ENCODE assay signal across 16 mouse cellular contexts in the genomic region with DNA sequence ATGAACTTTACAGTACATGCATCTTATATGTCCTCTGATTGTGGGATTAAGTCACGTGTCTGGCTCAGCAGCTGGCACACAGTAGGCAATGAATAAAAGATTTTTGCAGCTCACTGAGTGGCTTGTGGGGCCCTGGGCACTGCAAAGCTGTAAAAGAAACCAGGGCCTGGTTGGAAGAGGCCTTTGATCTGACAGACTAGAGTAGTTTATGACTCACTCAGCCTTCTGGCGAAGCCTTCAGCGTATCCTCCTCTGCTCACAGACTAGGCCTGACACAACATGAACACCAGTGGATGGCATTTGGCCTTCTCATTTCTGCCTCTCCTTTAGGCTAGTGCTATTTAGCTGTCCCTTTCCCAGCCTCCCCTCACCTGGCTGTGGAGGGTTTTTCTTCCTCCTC.
A peak's percentile ranks its signal among the peaks of the same experiment; 100 is the strongest.
DNase-seq lines count a peak whose midpoint lies in the region; ATAC-seq and TF ChIP-seq lines count a peak whose summit lies in the region.
"Had no signal": no experiment of that assay in that cellular context is flagged by ENCODE, and none has a peak within 500 bp of the region (broad histone marks: within the 10 kb centered on the region; RNA-seq: fewer than 3 reads in every experiment).

No protein-coding gene starts in this region.

- H3K4me3 ChIP-seq in kidney, embryonic 16.5 days (ENCODE audit: low read length) = no peak overlapping the region
- no peak overlapping the region for H3K4me3 ChIP-seq in embryonic facial prominence, embryonic 10.5 days
- no peak overlapping the region for H3K4me3 ChIP-seq in small intestine, adult 2 months (ENCODE audit: low read depth, low read length)
- H3K4me3 ChIP-seq: erythroblast, embryonic 14.5 days; midbrain, embryonic 10.5 days; myocyte had no signal

- H3K4me2 ChIP-seq in kidney, embryonic 16.5 days (replicated peaks; ENCODE audit: low read depth, low read length) = no peak overlapping the region

- no peak for TF ChIP-seq CTCF in small intestine, adult 2 months (IDR thresholded peaks at IDR 0.05; ENCODE audit: extremely low read depth, insufficient read length, insufficient replicate concordance, low read depth, low read length)

- no peaks in the 10 kb centered on the region for H3K9me3 ChIP-seq in kidney, embryonic 16.5 days (ENCODE audit: low read length)
- H3K9me3 ChIP-seq in embryonic facial prominence, embryonic 10.5 days = no peaks in the 10 kb centered on the region
- H3K9me3 ChIP-seq: midbrain, embryonic 10.5 days had no signal

- H3K4me1 ChIP-seq in kidney, embryonic 16.5 days (ENCODE audit: insufficient read depth, low read length) = 0 out of 2 replicates have a peak, but pooled peaks cover 5% of the 10 kb centered on the region
- peaks cover 12% of the 10 kb centered on the region for H3K4me1 ChIP-seq in embryonic facial prominence, embryonic 10.5 days
- peaks cover 12% of the 10 kb centered on the region; the same call in 1 of the 2 replicates for H3K4me1 ChIP-seq in small intestine, adult 2 months (ENCODE audit: control insufficient read depth, insufficient read depth, insufficient read length, low read length)

- peak; percentile 77 for ATAC-seq in kidney, embryonic 16.5 days (ENCODE audit: low FRiP score, low TSS enrichment)
- ATAC-seq in CD4-positive, CD25-positive, alpha-beta regulatory T cell, adult 4 months = no peak
- ATAC-seq: forebrain, postnatal 0 days; hindbrain, embryonic 16.5 days had no signal

- no peak for TF ChIP-seq POLR2A in small intestine, adult 2 months (IDR thresholded peaks at IDR 0.05; ENCODE audit: low read depth, low read length)

- 35% methylated on average over 3 of the region's 3 CpGs for WGBS in kidney, embryonic 16.5 days
- 92% methylated on average over 3 of the region's 3 CpGs for WGBS in embryonic facial prominence, embryonic 10.5 days
- 30% methylated on average over 3 of the region's 3 CpGs for WGBS in small intestine, adult 2 months

- H3K27me3 ChIP-seq in kidney, embryonic 16.5 days (ENCODE audit: insufficient read depth, low read length) = no peaks in the 10 kb centered on the region
- no peaks in the 10 kb centered on the region for H3K27me3 ChIP-seq in embryonic facial prominence, embryonic 10.5 days (replicated peaks; ENCODE audit: low read depth, poor library complexity, severe bottlenecking)
- H3K27me3 ChIP-seq in small intestine, adult 2 months (ENCODE audit: control insufficient read depth, insufficient read depth, low read length) = no peaks in the 10 kb centered on the region

- no peak for DNase-seq in kidney, postnatal 25 days
- DNase-seq in adrenal gland, adult 8-10 months = peak; percentile 60
- peak; percentile 3 for DNase-seq in embryonic facial prominence, embryonic 10.5 days (ENCODE audit: low spot score)
- no peak for DNase-seq in T-cell, adult 2 months (ENCODE audit: low spot score)
- DNase-seq: cerebellum, adult 9-11 months; forebrain, postnatal 0 days; heart, postnatal 10 days; kidney, postnatal 10 days; lung, postnatal 36 days had no signal

- H3K27ac ChIP-seq in kidney, embryonic 16.5 days (ENCODE audit: low read length) = no peak overlapping the region
- H3K27ac ChIP-seq in embryonic facial prominence, embryonic 10.5 days (replicated peaks) = no peak overlapping the region
- H3K27ac ChIP-seq in small intestine, adult 2 months (ENCODE audit: insufficient read depth, low read depth, low read length) = peak overlapping the region; percentile 30
- H3K27ac ChIP-seq: midbrain, embryonic 10.5 days had no signal

- H3K9ac ChIP-seq in kidney, embryonic 16.5 days (replicated peaks; ENCODE audit: low read length) = no peak overlapping the region
- H3K9ac ChIP-seq: forebrain, postnatal 0 days had no signal

- H3K36me3 ChIP-seq in kidney, embryonic 16.5 days (ENCODE audit: insufficient read depth, low read length) = no peaks in the 10 kb centered on the region
- H3K36me3 ChIP-seq in embryonic facial prominence, embryonic 10.5 days (replicated peaks) = no peaks in the 10 kb centered on the region
- no peaks in the 10 kb centered on the region for H3K36me3 ChIP-seq in small intestine, adult 2 months (ENCODE audit: control insufficient read depth, insufficient read depth, low read length)
- H3K36me3 ChIP-seq: midbrain, embryonic 10.5 days had no signal

Comparison
In these comparisons a context has a peak if more than half of its experiments do, and no peak if none do; other contexts are left out.
1. DNase-seq: peak in adrenal gland, adult 8-10 months (single experiment) and embryonic facial prominence, embryonic 10.5 days (single experiment); none in kidney, postnatal 25 days (0 of 2) and T-cell, adult 2 months (single experiment).